Mouse (Mus musculus): ENCODE results near the gene Rnf222.
"Not testable (repeated sequence)": the region's sequence is repeated elsewhere in the genome, so short reads cannot be mapped to it uniquely, and the experiment has no call there.

Rnf222 gene

GRCm38 (mm10) chr11:68911531-68912177 lies 23.3 kb downstream of the Rnf222 start:
- no peak for DNase-seq (ENCODE audit: low spot score)

- no peak for DNase-seq (ENCODE audit: low spot score)
Observed at GRCm38 (mm10) chr11:68914566-68914965, 26.2 kb downstream of the Rnf222 start.

- DNase-seq (ENCODE audit: low spot score) = no peak
Observed at GRCm38 (mm10) chr11:68923191-68923590, 34.8 kb downstream of the Rnf222 start.

- no peak for DNase-seq (ENCODE audit: low spot score)
Observed at GRCm38 (mm10) chr11:68924749-68925148, 36.4 kb downstream of the Rnf222 start.

GRCm38 (mm10) chr11:68926981-68927380 lies 38.6 kb downstream of the Rnf222 start, which contains the start of gene Odf4:
Gene Odf4 (minus strand): TSS chr11:68927081.
- no peak for DNase-seq (ENCODE audit: low spot score)

GRCm38 (mm10) chr11:68929947-68930346 lies 41.6 kb downstream of the Rnf222 start:
- no peak for DNase-seq (ENCODE audit: low spot score)

GRCm38 (mm10) chr11:68933885-68934507 lies 45.6 kb downstream of the Rnf222 start:
- no peak for DNase-seq (ENCODE audit: low spot score)

- not testable (repeated sequence) for DNase-seq (ENCODE audit: low spot score)
Observed at GRCm38 (mm10) chr11:68936951-68937350, 48.6 kb downstream of the Rnf222 start.

GRCm38 (mm10) chr11:68939451-68940304 lies 51.3 kb downstream of the Rnf222 start:
- DNase-seq (ENCODE audit: low spot score) = peak; percentile 84

- DNase-seq (ENCODE audit: low spot score) = no peak
Observed at GRCm38 (mm10) chr11:68940516-68940915, 52.2 kb downstream of the Rnf222 start.

- no peak for DNase-seq (ENCODE audit: low spot score)
Observed at GRCm38 (mm10) chr11:68942731-68943130, 54.4 kb downstream of the Rnf222 start.

GRCm38 (mm10) chr11:68945245-68945644 lies 56.9 kb downstream of the Rnf222 start:
- DNase-seq (ENCODE audit: low spot score) = no peak
